Mouse (Mus musculus): ENCODE measurements around the gene Fam155a.
"Not testable (repeated sequence)": the region's sequence is repeated elsewhere in the genome, so short reads cannot be mapped to it uniquely, and the experiment has no call there.

Fam155a gene

DNA sequence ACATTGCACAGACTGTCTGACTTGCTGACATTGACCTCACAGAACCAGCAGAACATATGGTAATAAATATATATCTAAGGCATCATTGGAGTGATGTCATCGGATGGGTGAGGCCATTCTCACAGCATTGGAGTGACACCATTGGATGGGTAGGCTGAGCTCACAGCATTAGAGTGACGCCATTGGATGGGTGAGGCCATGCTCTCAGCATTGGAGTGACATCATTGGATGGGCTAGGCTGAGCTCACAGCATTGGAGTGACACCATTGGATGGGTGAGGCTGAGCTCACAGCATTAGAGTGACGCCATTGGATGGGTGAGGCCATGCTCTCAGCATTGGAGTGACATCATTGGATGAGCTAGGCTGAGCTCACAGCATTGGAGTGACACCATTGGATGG lies 110.9 kb downstream of the Fam155a start:
- not testable (repeated sequence) for DNase-seq (ENCODE audit: low read depth, low spot score)

DNA sequence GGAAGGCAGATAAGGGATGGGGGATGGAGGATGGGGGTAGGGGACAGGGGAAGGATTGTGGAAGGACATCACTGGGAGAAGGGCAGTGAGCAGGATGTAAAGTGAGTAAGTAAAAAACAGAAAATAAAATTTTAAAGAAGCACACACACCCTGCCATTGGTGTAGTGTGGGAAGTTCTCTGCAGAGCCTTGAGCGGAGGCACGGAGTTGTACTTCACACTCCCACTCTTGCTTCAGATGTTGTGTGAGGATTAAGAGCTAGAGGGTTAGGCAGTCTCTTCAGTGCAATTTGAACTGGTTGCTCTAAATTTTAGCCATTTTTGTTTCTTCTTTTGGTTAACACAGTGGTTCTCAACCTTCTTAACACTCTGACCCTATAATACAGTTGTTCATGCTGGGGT lies 114.1 kb downstream of the Fam155a start:
- no peak for DNase-seq (ENCODE audit: low read depth, low spot score)

DNA sequence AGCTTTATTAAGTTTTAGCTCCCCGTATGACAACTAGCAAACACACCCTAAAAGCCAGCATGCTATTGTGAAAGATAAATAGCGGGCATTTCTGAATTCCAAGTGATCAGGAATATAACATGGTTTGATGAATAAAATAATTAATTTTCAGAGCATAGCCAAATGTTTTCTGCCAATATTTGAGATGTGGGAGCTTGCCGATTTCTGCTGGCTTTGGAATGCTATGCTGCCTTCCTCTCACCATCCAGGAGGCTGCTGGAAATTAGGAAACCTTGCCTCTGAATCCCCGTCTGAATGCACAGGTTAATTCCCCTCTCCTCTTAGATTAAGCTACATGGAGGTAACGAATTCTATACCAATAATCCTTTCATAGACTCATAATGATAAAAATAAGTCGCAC lies 116.1 kb downstream of the Fam155a start:
- no peak for DNase-seq (ENCODE audit: low read depth, low spot score)

DNA sequence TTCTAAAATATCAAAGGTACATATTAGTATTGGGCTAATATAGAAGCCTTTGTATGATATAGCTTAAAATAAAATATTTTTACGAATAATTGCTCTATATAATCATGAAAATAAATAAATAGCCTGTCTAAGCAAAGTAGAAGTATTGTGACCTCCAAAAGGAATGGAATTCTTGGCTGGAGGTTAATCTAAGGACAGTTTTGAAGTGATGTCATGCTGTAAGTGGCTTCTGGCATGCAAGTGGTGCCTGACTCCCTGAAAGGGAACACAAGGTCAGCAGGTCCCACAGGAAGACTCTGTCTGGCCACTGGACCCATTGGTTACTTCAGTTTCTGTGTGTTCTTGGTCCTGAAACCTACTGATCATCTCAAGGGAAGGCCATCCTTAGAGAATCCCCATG lies 117.3 kb downstream of the Fam155a start:
- DNase-seq (ENCODE audit: low read depth, low spot score) = no peak

DNA sequence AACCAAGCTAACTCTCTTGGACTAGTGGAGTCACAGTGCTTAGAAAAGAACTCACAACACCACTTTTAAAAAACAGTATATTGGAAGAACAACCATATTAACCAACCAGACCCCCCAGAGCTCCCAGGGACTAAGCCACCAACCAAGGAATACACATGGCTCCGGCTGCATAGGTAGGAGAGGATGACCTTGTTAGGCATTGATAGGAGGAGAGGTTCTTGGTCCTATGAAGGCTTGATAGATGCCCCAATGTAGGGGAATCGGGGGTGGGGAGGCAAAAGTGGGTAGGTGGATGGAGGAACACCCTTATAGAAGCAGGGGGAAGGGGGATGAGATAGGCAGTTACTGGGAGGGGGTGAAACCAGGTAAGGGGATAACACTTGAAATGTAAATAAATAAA lies 132.8 kb downstream of the Fam155a start:
- no peak for DNase-seq (ENCODE audit: low read depth, low spot score)

DNA sequence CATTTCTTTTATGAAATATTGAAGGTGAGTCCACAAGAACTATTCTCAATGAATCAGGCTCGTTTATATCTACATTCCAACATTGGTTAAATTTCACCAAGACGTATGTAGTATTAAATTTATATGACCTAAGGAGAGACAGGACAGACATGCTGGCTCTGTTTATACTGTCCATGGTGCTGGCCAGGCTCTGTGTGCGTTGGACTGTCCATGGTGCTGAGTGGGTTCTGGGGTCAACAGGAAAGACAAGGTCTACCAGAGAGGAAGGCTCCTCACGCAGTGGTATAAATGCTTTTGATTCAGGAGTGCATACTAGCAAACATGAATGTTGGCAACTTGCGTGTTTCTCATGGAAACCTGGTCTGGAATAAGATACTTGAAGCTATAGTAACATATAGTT lies 135.7 kb downstream of the Fam155a start:
- DNase-seq (ENCODE audit: low read depth, low spot score) = peak; percentile 20

DNA sequence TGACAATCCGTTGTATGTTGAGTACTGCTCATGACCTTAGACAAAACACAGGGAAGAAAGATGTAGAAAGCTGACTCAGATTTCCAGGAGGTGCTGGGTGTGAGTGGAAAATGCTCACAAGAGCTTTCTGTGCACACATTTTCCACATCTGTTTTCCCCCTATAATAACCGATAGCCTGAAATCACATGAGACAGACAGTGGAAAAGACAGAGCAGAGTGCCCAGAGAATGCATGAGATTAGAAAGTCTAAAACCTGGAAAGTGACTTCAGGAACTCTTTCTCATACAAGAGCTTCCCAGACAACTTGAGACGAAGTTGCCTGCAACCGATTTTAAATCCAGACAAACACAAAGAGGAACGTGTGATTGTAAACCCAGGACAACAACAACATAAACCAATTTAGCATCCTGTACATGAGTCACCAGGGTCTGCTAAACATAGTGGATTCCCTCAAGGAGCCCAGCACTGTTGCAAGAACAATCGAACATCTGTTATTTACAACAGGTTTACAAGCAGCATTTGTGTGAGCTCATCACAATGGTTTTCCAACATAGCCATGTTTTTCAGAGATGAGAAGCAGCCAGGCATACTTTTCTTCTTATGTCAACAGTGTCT lies 163.8 kb downstream of the Fam155a start:
- DNase-seq (ENCODE audit: low read depth, low spot score) = no peak

DNA sequence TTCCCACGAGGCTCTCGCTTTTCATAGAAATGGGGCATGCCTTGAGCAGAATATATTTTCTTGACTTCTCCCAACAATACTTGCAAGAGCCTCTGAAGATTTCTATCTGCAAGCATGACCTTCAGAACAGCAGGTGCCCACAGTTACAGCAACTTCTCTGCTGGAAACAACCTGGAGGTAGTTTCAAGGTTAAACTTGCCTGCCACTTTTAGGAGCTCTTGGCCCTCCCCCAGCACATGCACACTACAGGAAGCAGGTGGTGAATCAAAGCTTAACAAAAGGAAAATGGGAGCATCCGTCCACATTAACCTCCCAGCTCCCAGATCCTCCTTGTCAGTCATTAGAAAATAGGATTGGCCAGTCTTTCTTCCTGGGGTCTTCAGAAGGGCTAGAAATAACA lies 175.0 kb downstream of the Fam155a start:
- DNase-seq (ENCODE audit: low read depth, low spot score) = no peak

DNA sequence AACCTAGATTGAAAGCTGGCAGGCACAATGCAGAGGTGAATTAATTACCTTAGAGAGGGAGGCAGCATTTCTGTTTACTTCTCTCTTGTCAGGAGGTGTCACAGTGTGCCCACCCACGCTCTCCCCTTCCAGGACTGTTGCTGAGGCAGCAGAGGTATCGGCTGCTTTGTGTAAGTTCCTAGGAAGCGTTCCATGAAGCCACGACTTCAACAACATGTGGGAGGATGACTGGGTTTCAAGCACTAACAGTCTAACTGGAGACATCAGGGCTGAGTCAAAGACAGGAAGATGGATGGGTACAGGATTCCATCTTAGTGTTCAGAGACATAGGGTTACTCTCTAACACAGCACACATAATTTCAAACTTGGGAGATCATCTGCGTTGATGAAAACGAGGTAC lies 189.1 kb downstream of the Fam155a start:
- no peak for DNase-seq (ENCODE audit: low read depth, low spot score)

DNA sequence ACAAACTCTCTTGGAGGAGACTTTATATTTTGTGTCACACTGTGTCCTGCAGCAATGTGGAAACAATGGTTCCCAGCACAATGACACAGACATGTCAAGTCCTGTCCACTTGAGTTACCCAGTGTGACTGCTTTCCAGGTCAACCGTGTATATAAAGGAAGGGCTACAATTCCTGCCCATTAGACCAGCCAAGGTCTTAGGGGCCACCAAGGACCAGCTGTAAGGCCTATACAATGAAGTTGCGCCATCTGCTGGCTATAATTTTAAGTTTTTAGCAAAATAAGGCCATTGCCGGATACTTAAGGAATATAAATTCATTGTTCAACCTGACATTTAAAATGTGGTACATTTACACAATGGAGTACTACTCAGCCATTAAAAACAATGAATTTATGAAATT lies 190.8 kb downstream of the Fam155a start:
- DNase-seq (ENCODE audit: low read depth, low spot score) = peak; percentile 18

DNA sequence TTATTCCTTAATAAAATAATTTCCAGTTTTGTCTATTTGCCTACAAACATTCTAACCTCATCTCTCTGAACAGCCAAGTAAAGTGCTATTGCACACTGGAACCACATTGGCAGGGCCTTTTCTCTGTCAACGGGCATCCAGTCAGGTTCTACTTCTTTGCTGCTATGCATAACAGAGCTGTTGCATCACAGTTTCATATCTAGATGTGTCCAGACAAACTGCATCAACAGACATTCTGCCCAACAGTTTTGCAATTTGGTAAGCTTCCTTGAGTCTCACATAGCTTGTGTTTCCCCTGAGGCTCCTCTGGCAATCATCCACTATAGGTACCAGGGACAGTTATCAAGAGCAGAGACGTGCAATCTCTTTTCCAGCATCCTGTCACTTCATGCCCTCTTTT lies 199.0 kb downstream of the Fam155a start:
- DNase-seq (ENCODE audit: low read depth, low spot score) = no peak

DNA sequence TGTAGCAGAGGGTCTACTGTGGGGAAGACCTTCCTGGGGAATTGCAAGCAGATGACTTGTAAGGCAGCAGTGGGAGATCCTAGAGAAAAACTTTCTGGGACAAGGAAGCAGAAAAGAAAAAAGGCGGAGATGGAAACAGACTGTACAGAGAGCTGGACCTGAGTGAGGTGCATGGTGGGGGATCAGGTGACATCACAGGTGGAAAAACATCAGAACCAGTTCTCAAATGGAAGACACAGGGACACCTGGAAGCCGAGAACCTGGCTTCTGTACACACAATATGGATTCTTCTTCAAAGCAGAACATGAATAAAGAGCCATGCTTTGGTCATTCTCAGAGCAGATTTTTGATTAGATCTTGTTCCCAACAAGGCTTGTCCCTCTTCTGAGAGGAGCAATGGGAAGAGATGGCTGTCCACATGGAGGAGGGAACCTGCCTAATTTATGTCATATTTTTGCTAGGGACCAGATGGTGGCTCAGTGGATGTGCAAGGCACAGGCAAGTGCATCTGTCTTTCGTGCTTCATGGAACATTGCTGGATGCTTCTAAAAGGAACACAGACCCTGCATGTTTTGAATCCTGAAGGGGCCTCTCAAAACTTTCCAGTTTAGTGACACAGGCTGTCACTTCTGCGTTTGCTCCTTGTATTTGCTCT lies 201.3 kb downstream of the Fam155a start:
- no peak for DNase-seq (ENCODE audit: low read depth, low spot score)

DNA sequence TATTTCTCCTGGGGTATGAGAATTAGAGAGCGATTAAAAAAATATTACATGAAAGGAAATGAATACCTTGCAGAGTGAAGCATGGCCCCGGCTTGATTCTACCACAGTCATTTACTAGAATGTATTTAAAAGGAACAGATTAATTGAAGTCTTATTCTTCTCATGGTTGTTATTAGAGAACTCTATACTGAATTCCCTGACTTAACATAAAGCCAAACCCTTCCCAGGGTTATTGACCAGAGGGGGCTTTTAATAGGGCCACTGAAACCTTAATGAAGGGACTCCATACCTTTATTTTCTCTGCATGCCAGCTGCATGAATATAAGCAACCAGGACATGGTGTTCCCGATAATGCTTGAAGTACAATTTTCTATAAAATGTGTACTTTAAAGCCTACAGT lies 221.8 kb downstream of the Fam155a start:
- no peak for DNase-seq (ENCODE audit: low read depth, low spot score)

DNA sequence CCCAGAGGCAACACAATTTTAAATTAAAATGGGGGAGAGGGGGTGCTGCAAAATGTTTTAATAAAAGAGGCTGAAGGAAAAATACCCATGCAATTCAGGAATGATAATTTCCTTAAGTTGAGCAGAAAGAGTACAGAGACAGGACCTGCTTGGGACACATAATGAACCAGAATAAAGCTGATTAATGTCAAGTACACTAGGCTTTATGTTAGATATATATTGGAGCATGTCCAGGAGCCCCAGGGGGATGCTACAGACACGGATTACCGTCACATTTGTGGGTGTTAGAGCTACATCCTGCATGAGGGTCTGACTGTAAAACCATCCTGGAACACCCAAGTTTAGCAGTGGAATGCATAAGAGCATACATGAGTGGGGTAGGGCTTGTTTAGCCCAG lies 223.4 kb downstream of the Fam155a start:
- DNase-seq (ENCODE audit: low read depth, low spot score) = no peak

DNA sequence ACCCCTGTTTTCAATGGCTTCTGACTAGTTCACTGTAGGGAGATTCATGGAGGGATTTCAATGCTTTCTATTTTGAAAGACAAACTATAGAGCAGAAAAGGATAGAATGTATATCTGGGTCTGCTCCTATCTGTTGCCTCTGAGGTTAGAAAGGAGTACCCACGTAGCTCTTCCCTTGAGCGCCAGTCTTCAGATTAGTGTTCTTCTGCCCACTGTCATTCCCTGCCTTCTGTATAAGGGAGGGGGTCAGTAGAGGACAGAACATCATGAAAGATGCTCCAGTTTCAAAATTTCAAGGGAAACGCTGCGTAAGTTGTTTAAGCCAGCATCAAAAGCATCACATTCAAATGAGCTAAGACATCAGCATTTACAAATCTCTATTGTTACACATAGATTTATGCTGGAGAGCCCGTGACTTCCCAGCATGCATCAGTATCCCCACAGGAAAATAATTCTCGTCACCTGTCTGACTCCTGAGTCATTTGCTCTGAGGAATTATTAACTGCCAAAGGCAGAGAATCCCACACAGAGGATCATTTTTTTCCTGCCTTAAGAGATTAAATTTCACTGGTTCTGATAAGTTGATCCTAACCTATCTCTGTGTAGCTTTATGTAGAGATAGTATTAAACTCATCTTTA lies 223.9 kb downstream of the Fam155a start:
- no peak for DNase-seq (ENCODE audit: low read depth, low spot score)

DNA sequence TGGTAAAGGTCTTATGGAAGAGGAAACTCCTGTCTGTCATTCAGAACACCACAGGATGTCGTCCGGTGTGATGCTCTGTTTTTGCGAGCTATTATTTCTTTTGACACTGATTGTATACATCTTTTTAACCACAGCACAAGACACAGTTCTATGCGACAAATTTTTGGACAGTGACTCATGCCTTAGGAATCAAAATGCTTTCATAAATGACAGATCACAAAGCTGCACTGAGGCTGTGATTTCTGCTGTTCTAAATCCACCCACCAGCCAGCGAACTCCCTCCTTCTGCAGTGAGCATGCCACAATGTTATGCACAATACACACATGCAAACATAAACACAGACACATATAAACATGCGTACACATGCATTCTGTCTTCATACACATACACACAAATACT lies 224.5 kb downstream of the Fam155a start:
- DNase-seq (ENCODE audit: low read depth, low spot score) = peak; percentile 15

DNA sequence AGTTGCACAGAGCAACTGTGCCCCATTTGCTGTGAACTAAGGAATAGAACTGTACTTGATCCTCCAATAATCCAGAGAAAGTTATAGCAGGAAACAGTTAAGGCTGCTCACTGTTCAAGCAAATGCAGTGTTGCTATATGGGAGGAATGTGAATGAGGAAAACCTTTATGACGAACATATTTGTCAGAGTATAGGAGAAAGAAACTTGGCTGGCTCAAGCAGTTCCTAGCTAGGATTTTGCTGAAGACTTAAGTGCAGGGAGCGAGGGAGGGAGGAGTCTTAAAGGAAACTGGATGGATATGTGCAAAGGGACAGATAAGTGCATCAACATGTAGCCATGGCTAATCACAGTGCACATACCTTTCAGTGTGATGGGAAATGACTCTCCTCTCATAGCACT lies 225.3 kb downstream of the Fam155a start:
- DNase-seq (ENCODE audit: low read depth, low spot score) = no peak

DNA sequence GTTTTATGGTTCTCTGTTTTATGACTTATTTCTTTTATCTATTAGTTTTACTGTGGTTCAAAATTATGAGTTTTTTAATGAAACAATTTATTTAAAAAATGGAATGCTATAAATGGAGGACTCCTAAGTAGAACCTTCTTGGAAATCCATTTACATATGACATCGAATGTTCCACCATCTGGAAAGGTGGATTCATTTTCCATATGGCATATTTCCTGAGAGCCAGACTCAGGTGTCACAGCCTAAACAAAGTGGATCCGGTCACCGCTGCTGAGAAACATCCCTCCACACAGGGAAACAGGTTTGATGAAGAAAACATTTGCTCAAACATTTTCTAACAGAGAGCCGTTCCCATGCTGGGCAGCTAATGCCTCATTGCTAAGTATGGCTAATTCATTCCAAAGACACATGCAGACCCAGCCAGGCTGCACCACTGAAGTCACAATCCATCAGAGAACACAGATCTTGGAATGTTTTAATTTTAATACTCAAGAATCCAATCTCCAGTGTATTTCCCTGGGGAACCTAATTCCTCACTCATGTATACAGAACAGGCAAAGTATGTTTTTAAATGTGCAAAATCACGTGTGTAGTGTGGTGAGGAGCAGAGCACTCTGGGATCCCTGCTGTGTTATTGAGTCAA lies 235.1 kb downstream of the Fam155a start:
- DNase-seq (ENCODE audit: low read depth, low spot score) = no peak

DNA sequence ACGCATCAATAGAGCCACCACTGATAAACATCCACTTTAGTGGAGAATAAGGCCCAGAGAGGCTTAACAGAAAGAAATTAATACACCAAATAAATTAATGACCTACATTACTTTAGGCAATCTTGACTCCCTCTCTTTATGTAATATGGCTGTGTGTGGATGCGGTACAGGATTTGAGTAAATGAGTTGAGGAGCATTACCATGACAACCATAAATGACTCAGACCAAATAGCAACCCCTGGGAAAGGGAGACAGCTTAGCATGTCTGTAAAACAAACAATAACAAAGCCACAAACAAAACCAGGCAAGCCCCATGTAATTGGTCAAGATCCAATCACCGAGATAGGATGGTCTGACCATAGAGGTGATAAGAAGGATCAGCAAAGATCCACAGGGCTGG lies 244.4 kb downstream of the Fam155a start:
- no peak for DNase-seq (ENCODE audit: low read depth, low spot score)

DNA sequence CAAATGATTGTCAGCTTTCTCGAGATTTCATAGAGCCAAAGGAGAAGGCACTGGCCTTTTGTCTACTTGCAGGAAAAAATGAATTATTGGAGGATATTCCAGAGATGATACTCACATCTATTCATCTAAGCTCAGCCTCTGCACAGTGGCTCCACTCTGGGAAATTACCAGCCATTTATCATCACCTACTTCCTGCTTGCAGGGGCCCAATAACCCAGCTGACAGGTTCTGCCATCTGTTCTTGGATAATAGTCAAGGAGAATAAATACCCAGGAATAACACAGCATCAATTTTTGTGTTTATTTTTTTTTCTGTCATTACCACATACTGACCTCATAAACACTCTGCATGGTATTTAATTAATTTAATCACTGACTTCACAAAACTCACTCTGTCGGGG lies 249.4 kb downstream of the Fam155a start:
- DNase-seq (ENCODE audit: low read depth, low spot score) = no peak

DNA sequence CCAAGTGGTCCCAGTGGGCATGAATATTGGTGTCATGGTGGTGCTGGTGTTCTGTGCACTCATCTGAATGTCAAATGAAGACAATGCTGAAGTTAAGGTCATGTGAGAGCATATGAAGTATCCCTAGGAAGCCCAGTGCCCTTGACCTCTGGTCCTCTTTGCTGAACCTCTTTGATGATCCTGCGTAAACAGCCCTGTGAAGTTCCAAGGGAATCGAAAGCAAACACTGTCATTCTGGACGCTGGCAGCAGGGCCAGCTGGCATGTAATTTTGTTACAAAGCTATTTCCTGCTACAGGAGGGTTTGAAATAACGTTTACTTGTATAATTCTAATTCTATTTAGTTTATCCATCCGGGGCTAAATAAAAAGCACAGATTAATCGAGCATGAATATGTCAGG lies 270.2 kb downstream of the Fam155a start:
- no peak for DNase-seq (ENCODE audit: low read depth, low spot score)

DNA sequence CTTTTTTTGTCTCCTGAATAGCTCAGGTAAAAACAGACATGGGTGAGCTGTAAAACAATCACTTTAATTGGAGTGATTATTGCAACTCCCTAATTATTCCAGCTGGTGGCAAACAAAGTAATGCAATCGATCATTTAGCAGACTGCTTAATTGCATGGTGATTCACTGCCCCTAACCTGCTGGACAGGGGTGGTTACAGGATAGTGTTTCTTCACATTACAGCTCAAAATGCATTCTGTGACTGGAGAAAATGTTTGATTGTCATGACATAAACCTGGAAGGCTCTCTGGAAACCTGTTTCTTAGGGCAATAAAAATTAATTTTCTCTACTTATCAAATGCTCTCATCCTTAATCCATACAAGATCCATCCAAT lies 276.7 kb downstream of the Fam155a start:
- DNase-seq (ENCODE audit: low read depth, low spot score) = no peak
